7 mouse cellular contexts compared by ENCODE assay signal in the genomic region with DNA sequence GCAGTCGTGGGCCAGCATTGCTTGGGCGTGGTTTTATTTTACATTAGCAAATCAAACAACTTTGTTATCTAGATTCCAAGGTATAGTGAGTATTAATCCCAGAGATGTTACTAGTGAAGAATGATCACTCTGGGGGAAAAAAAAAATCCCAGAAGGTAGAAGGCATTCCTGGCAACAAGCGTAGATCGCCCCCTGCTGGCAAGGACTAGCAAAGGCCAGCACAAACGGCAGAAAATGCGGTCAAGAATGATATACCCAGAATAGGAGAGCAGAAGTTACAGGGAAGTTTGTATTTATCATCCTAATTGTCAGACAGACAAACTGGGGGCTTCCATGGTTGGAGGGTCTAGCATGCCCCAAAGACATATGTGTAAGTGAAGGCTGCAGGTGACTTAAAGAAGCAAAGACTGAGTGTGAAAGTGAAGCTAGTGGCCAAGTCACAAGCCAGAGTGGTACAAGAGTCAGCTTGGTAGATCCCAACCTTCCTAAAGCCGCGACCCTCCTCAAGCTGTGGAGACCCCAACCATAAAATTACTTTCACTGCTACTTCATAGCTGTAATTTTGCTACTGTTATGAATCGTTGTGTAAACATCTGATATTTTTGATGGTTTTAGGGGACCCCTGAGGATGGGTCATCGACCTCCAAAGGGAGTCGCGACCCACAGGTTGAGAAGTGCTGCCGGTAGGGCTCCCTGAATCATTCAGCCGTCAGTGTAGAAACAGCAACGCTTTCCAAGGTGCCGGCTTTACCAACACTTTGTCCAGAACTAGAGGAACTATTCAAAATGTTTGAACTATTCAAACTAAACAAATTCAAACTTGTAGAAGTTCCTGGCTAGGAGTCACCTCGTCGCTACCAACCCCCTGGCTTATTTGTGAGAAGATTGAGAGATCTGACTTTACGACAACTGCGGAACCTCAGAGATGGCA. TPM values are rescaled to one million over a fixed set of nuclear protein-coding genes. Genes with fewer than 3 reads are reported as not detected.
DNase-seq lines count a peak whose midpoint lies in the region; ATAC-seq and TF ChIP-seq lines count a peak whose summit lies in the region.

No protein-coding gene starts in this region.

- H3K27ac ChIP-seq in kidney, embryonic 14.5 days (ENCODE audit: low read depth, low read length), result no peak overlapping the region

- intact Hi-C loops in gastrocnemius, postnatal 36 days (cut with DNase I), result no loop called here

- TF ChIP-seq CTCF in E14TG2a.4 (conservative IDR thresholded peaks at IDR 0.05; ENCODE audit: low read length), result peak; percentile 83

- H3K4me2 ChIP-seq in kidney, embryonic 14.5 days (replicated peaks; ENCODE audit: low read depth, low read length), result no peak overlapping the region

- H3K36me3 ChIP-seq in kidney, embryonic 14.5 days (ENCODE audit: control insufficient read depth, insufficient read depth, low read length), result no peaks in the 10 kb centered on the region
- H3K36me3 ChIP-seq in E14TG2a.4 (ENCODE audit: insufficient read depth, low read length), result no peaks in the 10 kb centered on the region

- no peaks in the 10 kb centered on the region for H3K4me1 ChIP-seq in kidney, embryonic 14.5 days (ENCODE audit: control insufficient read depth, insufficient read depth, low read length)
- H3K4me1 ChIP-seq in E14TG2a.4 (replicated peaks; ENCODE audit: low read depth, low read length), result peaks cover 28% of the 10 kb centered on the region

- H3K9ac ChIP-seq in kidney, embryonic 14.5 days (ENCODE audit: low read depth, low read length), result no peak overlapping the region

- no peaks in the 10 kb centered on the region for H3K27me3 ChIP-seq in kidney, embryonic 14.5 days (ENCODE audit: control insufficient read depth, insufficient read depth, low read length)
- peaks cover 23% of the 10 kb centered on the region for H3K27me3 ChIP-seq in E14TG2a.4 (ENCODE audit: insufficient read depth, low read length)

- peak; percentile 25 for DNase-seq in kidney, adult 11 months
- peak; percentile 37 to 68 for DNase-seq in adrenal gland, adult 18-20 months (ENCODE audit: low spot score in 2 of 2)
- peak; percentile 17 to 25 for DNase-seq in gastrocnemius, postnatal 36 days
- peak; percentile 77 for DNase-seq in lung, postnatal 36 days
- peak; percentile 53 to 57 for DNase-seq in thymus, postnatal 36 days

- 72% methylated on average over 20 of the region's 20 CpGs for WGBS in kidney, embryonic 14.5 days

- no peak for ATAC-seq in kidney, embryonic 14.5 days (ENCODE audit: low FRiP score, low TSS enrichment)

- H3K9me3 ChIP-seq in kidney, embryonic 14.5 days (ENCODE audit: control insufficient read depth, low read length), result no peaks in the 10 kb centered on the region
- no peaks in the 10 kb centered on the region for H3K9me3 ChIP-seq in E14TG2a.4 (ENCODE audit: low read length)

- no peak overlapping the region for H3K4me3 ChIP-seq in kidney, embryonic 14.5 days (ENCODE audit: low read length)
- no peak overlapping the region for H3K4me3 ChIP-seq in E14TG2a.4 (replicated peaks; ENCODE audit: low read length)

RNA-seq across cellular contexts. Expression of gene Cpsf6, which starts 22.9 kb away (rescaled TPM):
- 166 and 208 TPM in 2 replicates for polyA plus RNA-seq in kidney, embryonic 14.5 days (2014; fragmentation: Nextera tagmentation; extraction: Ambion mirVana)
- 10 to 100 TPM; 79.2 to 79.5 TPM for total RNA-seq in adrenal gland, adult 18-20 months (2021)
- total RNA-seq in gastrocnemius, postnatal 36 days (2021), result 10 to 100 TPM; 18.9 to 20.3 TPM

Comparison
In these comparisons a context has a peak if more than half of its experiments do, and no peak if none do; other contexts are left out.
1. DNase-seq: peak in every context shown above with its lines; median percentile 77 in lung, postnatal 36 days; 55 in thymus, postnatal 36 days; 52 in adrenal gland, adult 18-20 months; 25 in kidney, adult 11 months; 21 in gastrocnemius, postnatal 36 days.